Mouse (Mus musculus): Measurements from ENCODE around the gene Sdc1. TPM values are rescaled to one million over a fixed set of nuclear protein-coding genes. Genes with fewer than 3 reads are reported as not detected.
A peak's percentile ranks its signal among the peaks of the same experiment; 100 is the strongest.

The Sdc1 gene
- polyA plus RNA-seq, 1 experiment: 12.9 TPM

DNA sequence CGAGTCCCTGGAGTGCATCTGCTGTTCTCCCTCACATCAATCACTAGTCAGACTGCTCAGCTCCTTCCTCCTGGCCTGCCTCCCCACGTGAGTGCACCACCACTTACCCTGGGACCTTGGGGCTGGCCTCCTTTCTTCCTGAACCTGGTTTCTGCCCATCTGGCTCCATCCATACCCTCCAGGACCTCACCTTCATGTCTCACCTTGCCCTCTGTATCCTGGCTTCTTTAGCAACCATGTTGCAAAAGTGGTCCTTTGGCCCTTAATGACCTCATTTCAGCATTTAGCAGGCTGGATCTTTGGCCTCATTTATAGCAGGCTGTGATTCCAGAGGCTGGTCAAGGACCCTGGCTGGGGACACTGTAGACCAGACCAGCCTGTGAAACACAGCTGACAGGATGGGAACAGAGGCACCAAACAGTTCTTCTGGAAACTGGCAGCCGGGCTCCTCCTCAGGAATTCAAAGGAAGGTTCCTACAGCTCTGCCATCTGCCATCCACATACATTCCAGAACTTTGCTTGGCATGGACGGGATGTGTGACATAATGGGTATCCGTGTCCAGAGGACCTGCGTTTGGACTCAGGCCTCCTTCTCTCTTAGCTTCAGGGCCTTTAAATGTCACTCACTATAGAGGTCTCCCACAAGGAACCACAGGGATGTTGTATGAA lies 60.0 kb downstream of the Sdc1 start:
- peaks cover 11% of the 10 kb centered on the region; the same call in 1 of the 2 replicates for H3K4me1 ChIP-seq (ENCODE audit: control insufficient read depth, insufficient read depth, insufficient read length)
- 80% methylated on average over 6 of the region's 6 CpGs for WGBS
- DNase-seq (ENCODE audit: low read depth in 1 of 2, low spot score in 2 of 2): no peak
- H3K4me3 ChIP-seq (ENCODE audit: extremely low read depth, insufficient read depth, insufficient read length): no peak overlapping the region
- H3K27me3 ChIP-seq (ENCODE audit: control insufficient read depth, insufficient read depth, low read length): no peaks in the 10 kb centered on the region
- no peak for TF ChIP-seq POLR2A (IDR thresholded peaks at IDR 0.05; ENCODE audit: low read depth, low read length)
- TF ChIP-seq CTCF (IDR thresholded peaks at IDR 0.05; ENCODE audit: extremely low read depth, insufficient read depth, insufficient read length, insufficient replicate concordance): no peak
- no peaks in the 10 kb centered on the region for H3K36me3 ChIP-seq (ENCODE audit: control insufficient read depth, insufficient read depth, low read length)
- no peak overlapping the region for H3K27ac ChIP-seq (ENCODE audit: insufficient read depth, low read length)

DNA sequence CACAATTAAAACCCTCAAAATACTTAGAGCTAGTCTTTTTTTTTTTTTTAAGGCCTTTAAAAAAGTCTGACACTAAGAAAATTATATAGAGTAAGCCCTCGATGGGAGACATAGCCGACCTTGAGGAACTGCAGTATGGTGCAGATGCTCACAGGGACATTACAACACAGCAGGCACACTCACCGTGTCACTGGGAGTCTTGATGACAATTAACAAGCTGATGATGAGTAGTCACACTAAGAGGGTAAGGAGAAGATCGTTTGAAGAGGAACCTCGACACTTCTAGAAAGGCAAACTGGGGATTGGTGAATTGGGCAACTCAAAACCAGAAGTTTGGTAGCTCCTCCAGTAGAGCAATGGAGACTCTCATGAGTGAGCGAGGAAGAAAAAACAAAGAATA lies 60.6 kb downstream of the Sdc1 start:
- TF ChIP-seq POLR2A (IDR thresholded peaks at IDR 0.05; ENCODE audit: low read depth, low read length): no peak
- TF ChIP-seq CTCF (IDR thresholded peaks at IDR 0.05; ENCODE audit: extremely low read depth, insufficient read depth, insufficient read length, insufficient replicate concordance): no peak

DNA sequence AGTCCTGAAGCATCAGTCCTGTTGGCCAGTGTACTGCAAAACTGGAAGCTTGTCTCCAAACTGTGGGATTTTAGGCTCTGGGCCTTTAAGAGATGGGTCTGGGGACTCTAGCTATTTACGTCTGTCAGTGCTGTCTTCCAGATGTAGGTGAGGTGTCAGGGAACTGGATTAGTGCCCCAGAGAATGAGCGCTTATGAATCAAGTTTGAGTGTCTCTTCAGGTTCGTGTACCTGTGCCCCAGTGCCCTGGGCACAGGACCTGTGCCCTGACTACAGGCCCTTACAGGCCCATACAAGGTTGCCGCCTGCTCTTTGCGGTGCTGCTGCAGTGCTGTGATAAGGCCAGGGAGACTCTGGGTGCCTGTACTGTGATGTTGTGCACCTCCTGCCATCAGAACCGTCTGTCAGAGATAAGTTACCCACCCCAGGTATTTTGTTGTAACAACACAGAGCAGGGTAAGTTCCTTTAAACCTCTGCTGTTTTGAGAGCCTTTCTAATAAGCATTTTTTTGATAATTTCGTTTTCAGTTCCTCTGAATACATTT lies 69.7 kb downstream of the Sdc1 start:
- no peaks in the 10 kb centered on the region for H3K27me3 ChIP-seq (ENCODE audit: control insufficient read depth, insufficient read depth, low read length)
- no peak for DNase-seq (ENCODE audit: low read depth in 1 of 2, low spot score in 2 of 2)
- peak overlapping the region; percentile 69 for H3K27ac ChIP-seq (ENCODE audit: insufficient read depth, low read length)
- H3K36me3 ChIP-seq (ENCODE audit: control insufficient read depth, insufficient read depth, low read length): no peaks in the 10 kb centered on the region
- H3K4me1 ChIP-seq (ENCODE audit: control insufficient read depth, insufficient read depth, insufficient read length): peaks cover 39% of the 10 kb centered on the region
- TF ChIP-seq CTCF (IDR thresholded peaks at IDR 0.05; ENCODE audit: extremely low read depth, insufficient read depth, insufficient read length, insufficient replicate concordance) (no peak), POLR2A (IDR thresholded peaks at IDR 0.05; ENCODE audit: low read depth, low read length) (no peak)
- no peak overlapping the region for H3K4me3 ChIP-seq (ENCODE audit: extremely low read depth, insufficient read depth, insufficient read length)
- 56% methylated on average over 7 of the region's 7 CpGs for WGBS

More for the DNA sequence above, 60.6 kb downstream of the Sdc1 start:
- Histone ChIP-seq H3K36me3 (ENCODE audit: control insufficient read depth, insufficient read depth, low read length) (no peaks in the 10 kb centered on the region), H3K4me1 (ENCODE audit: control insufficient read depth, insufficient read depth, insufficient read length) (peaks cover 11% of the 10 kb centered on the region; the same call in 1 of the 2 replicates), H3K4me3 (ENCODE audit: extremely low read depth, insufficient read depth, insufficient read length) (no peak overlapping the region), H3K27me3 (ENCODE audit: control insufficient read depth, insufficient read depth, low read length) (no peaks in the 10 kb centered on the region), H3K27ac (ENCODE audit: insufficient read depth, low read length) (no peak overlapping the region)
- no peak for DNase-seq (ENCODE audit: low read depth in 1 of 2, low spot score in 2 of 2)
- WGBS: 62% methylated on average over 6 of the region's 6 CpGs

DNA sequence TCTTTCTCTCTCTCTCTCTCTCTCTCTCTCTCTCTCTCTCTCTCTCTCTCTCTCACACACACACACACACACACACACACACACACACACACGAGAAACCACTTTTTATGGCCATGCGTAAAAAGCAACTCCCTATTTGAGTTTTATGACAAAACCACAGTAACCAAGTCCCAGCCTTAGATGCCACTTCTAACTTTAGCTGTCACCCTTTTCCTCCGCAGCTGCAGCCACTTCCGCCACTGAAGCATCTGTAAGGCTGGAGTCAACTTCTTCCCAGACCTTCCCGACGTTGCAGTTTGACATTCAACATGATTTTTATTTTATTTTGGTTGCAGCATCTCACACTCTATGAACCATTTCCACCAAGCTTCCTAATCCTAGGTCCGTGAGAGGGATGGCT lies 71.6 kb downstream of the Sdc1 start:
- Histone ChIP-seq H3K27ac (ENCODE audit: insufficient read depth, low read length) (peak overlapping the region; percentile 70; the same call in 1 of the 2 replicates), H3K4me1 (ENCODE audit: control insufficient read depth, insufficient read depth, insufficient read length) (peaks cover 54% of the 10 kb centered on the region), H3K27me3 (ENCODE audit: control insufficient read depth, insufficient read depth, low read length) (no peaks in the 10 kb centered on the region), H3K36me3 (ENCODE audit: control insufficient read depth, insufficient read depth, low read length) (no peaks in the 10 kb centered on the region), H3K4me3 (ENCODE audit: extremely low read depth, insufficient read depth, insufficient read length) (no peak overlapping the region)
- peak in 1 of 2 experiments; percentile 23 for DNase-seq (ENCODE audit: low read depth in 1 of 2, low spot score in 2 of 2)
- TF ChIP-seq CTCF (IDR thresholded peaks at IDR 0.05; ENCODE audit: extremely low read depth, insufficient read depth, insufficient read length, insufficient replicate concordance) (no peak), POLR2A (IDR thresholded peaks at IDR 0.05; ENCODE audit: low read depth, low read length) (no peak)
- 4% methylated on average over 7 of the region's 7 CpGs for WGBS

Other genes with a start within 250 kb of the Sdc1 start
- not detected in 2 replicates for gene Slc7a15, start 172.3 kb upstream of the Sdc1 start, polyA plus RNA-seq (2012; rRNA removed)
- 46.2 and 53.6 TPM in 2 replicates for gene Pum2, start 97.2 kb upstream of the Sdc1 start, polyA plus RNA-seq (2012; rRNA removed)
- 81.9 and 88.2 TPM in 2 replicates for gene Laptm4a, start 150.3 kb downstream of the Sdc1 start, polyA plus RNA-seq (2012; rRNA removed)
- 0.04 TPM in 1 of 2 replicates, not detected in the other for gene Matn3, start 176.6 kb downstream of the Sdc1 start, polyA plus RNA-seq (2012; rRNA removed)
- gene Wdr35, start 202.6 kb downstream of the Sdc1 start, polyA plus RNA-seq (2012; rRNA removed): 0.32 and 0.36 TPM in 2 replicates

All from spleen, adult 2 months (tissue).